Mouse (Mus musculus) T-helper 1 cell (primary cell): Measurements from ENCODE around the gene Spint2.

ENCODE experiments used
- in situ Hi-C: fragments of 300-600 bp; cut with MboI, MseI; formaldehyde crosslinking; loops from one replicate; pipeline ENCODE4 v1.15.1; 2025; ENCODE audit warnings: high pct_unique_total_duplicates

Gene Spint2

GRCm38 (mm10) chr7:29281201-29282073, at the start of gene Spint2:
Gene Spint2 (minus strand): TSS chr7:29281912.
- in situ Hi-C loops: loop anchor here (10.0 kb wide), 1 partner anchor 237 kb away; no protein-coding TSS in a partner anchor

GRCm38 (mm10) chr7:29328984-29329383, 47.3 kb upstream of the Spint2 start:
- in situ Hi-C loops: no loop called here

GRCm38 (mm10) chr7:29327087-29327486, 45.4 kb upstream of the Spint2 start:
- in situ Hi-C loops: no loop called here

- in situ Hi-C loops: no loop called here
Measured at GRCm38 (mm10) chr7:29319337-29320307, 37.9 kb upstream of the Spint2 start.

GRCm38 (mm10) chr7:29318115-29318911, 36.6 kb upstream of the Spint2 start:
- in situ Hi-C loops: no loop called here

- in situ Hi-C loops: no loop called here
Measured at GRCm38 (mm10) chr7:29317558-29317957, 35.8 kb upstream of the Spint2 start.

- in situ Hi-C loops: no loop called here
Measured at GRCm38 (mm10) chr7:29316976-29317375, 35.3 kb upstream of the Spint2 start.

- in situ Hi-C loops: no loop called here
Measured at GRCm38 (mm10) chr7:29316137-29316734, 34.5 kb upstream of the Spint2 start.

GRCm38 (mm10) chr7:29314844-29315628, 33.3 kb upstream of the Spint2 start:
- in situ Hi-C loops: no loop called here

- in situ Hi-C loops: no loop called here
Measured at GRCm38 (mm10) chr7:29313572-29314261, 32.0 kb upstream of the Spint2 start.

- in situ Hi-C loops: no loop called here
Measured at GRCm38 (mm10) chr7:29313051-29313450, 31.3 kb upstream of the Spint2 start.

GRCm38 (mm10) chr7:29309749-29310148, 28.0 kb upstream of the Spint2 start:
- in situ Hi-C loops: no loop called here

- in situ Hi-C loops: no loop called here
Measured at GRCm38 (mm10) chr7:29309221-29309721, 27.6 kb upstream of the Spint2 start.

GRCm38 (mm10) chr7:29307350-29308104, 25.8 kb upstream of the Spint2 start:
- in situ Hi-C loops: no loop called here

GRCm38 (mm10) chr7:29306619-29307018, 24.9 kb upstream of the Spint2 start:
- in situ Hi-C loops: no loop called here

- in situ Hi-C loops: no loop called here
Measured at GRCm38 (mm10) chr7:29306108-29306507, 24.4 kb upstream of the Spint2 start.

GRCm38 (mm10) chr7:29305263-29305988, 23.7 kb upstream of the Spint2 start:
- in situ Hi-C loops: no loop called here
